Mouse (Mus musculus) liver, adult 2 months (tissue): ENCODE measurements around the gene Ubtd2.

Experiments
- CTCF ChIP-seq: fragments of 200-500 bp; IDR thresholded peaks from 2 replicates; pipeline ENCODE4 v1.5.1; 2011; ENCODE audit warnings: low read depth, low read length, control low read depth
- POLR2A ChIP-seq: fragments of 200-500 bp; IDR thresholded peaks from 2 replicates; pipeline ENCODE4 v1.6.1; 2011; ENCODE audit warnings: low read length, control low read depth; ENCODE audit not compliant: insufficient read depth; ENCODE audit errors: extremely low read depth

DNA sequence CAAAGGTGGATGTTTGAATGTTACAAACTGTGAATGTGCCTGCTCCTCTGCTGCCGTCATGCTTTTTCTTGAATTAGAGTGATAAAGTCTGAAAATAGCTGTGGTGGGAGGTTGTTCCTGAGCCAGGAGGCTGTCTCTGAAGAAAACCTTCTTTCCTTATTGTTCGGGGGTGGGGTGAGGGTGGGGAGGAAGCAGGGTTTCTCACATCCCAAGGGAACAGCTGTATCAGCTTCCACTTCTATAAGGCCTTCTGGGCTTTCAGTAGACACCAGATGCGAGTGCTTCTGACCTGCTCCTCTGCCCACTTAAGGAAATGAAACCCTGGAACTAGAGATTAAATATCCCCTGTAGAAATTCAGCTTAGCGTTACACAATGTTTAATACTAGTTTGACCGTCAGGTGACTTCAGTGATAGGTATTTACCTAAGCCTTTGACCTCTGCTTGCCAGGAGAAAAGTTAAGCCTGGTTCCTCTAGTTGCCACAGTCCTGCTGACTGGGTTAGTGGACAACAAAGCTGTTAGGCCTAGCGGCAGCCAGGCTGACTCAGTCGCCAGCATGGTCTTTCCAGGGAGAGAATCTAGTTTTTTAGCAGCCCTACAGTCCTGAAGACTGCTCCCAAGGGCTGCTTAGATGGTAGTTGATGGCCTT, 50.0 kb downstream of the Ubtd2 start:
- TF ChIP-seq CTCF (no peak), POLR2A (no peak)
